Mouse (Mus musculus) midbrain, postnatal 0 days (tissue): ENCODE measurements around the gene Hs6st1. TPM values are rescaled to one million over a fixed set of nuclear protein-coding genes. Genes with fewer than 3 reads are reported as not detected.

Source experiments
- ATAC-seq: fragments of 200-750 bp; cut with Nextera tagmentation; 2 replicates; pipeline ENCODE4 v1.8.0; 2017; ENCODE audit warnings: moderate number of reproducible peaks, mild to moderate bottlenecking, moderate TSS enrichment, moderate library complexity; ENCODE audit not compliant: low FRiP score
- DNase-seq: peaks from one replicate; pipeline ENCODE4 v3.0.0-alpha.2; 2015; ENCODE audit warnings: low spot score
- H3K27ac ChIP-seq: fragments of 300-500 bp; sonication (generic); 2 replicates; pipeline ENCODE4 v1.5.1; 2014; ENCODE audit warnings: low read depth, mild to moderate bottlenecking, low read length, mixed read lengths
- H3K27me3 ChIP-seq: fragments of 300-500 bp; sonication (generic); 2 replicates; pipeline ENCODE4 v1.6.1; 2014; ENCODE audit warnings: low read length, control low read depth, mixed read lengths; ENCODE audit not compliant: insufficient read depth
- H3K36me3 ChIP-seq: fragments of 300-500 bp; sonication (generic); 2 replicates; pipeline ENCODE4 v1.6.1; 2014; ENCODE audit warnings: low read length, control low read depth, mixed read lengths; ENCODE audit not compliant: insufficient read depth
- H3K4me1 ChIP-seq: fragments of 300-500 bp; sonication (generic); 2 replicates; pipeline ENCODE4 v1.6.1; 2014; ENCODE audit warnings: mild to moderate bottlenecking, control low read depth, antibody characterized with exemption, low read length, mixed read lengths; ENCODE audit not compliant: insufficient read depth
- H3K4me2 ChIP-seq: fragments of 300-500 bp; sonication (generic); 2 replicates; pipeline ENCODE4 v1.6.1; 2014; ENCODE audit warnings: low read depth, mild to moderate bottlenecking, low read length, mixed read lengths; ENCODE audit not compliant: poor library complexity, severe bottlenecking
- H3K4me3 ChIP-seq: fragments of 300-500 bp; sonication (generic); 2 replicates; pipeline ENCODE4 v1.5.1; 2014; ENCODE audit warnings: low read depth, mild to moderate bottlenecking, low read length, moderate library complexity
- H3K9ac ChIP-seq: fragments of 300-500 bp; sonication (generic); replicated peaks from 2 replicates; pipeline ENCODE4 v1.6.1; 2014; ENCODE audit warnings: mild to moderate bottlenecking, low read length, moderate library complexity, mixed read lengths; ENCODE audit not compliant: poor library complexity, severe bottlenecking
- H3K9me3 ChIP-seq: fragments of 300-500 bp; sonication (generic); 2 replicates; pipeline ENCODE4 v1.6.1; 2016; ENCODE audit warnings: low read length, control low read depth
- CTCF ChIP-seq: IDR thresholded peaks from 2 replicates; pipeline ENCODE4 v1.5.1; 2016; ENCODE audit warnings: antibody characterized with exemption, mild to moderate bottlenecking
- WGBS: fragments of 180-500 bp; shearing (Covaris S2); extraction: QIAGEN DNeasy Blood & Tissue Kit; methylation state at CpG from one replicate; pipeline ENCODE4 v1.1.7; 2014; 5-methylcytosine and 5-hydroxymethylcytosine counted together
- polyA plus RNA-seq: library from polyadenylated mRNA; unstranded; fragments of >200 nt; fragmentation: Nextera tagmentation; extraction: Ambion mirVana; gene quantifications from 2 replicates; pipeline ENCODE4 v1.2.1, GENCODE M21; 2015
- total RNA-seq: library from RNA; depleted of rRNA; stranded (reverse); fragments of >200 nt; gene quantifications from 2 replicates; pipeline ENCODE4 v1.2.3, GENCODE M21; 2014

Gene Hs6st1
- total and polyA plus RNA-seq, 2 experiments from 2014 or later, result 17.4 to 104 TPM

DNA sequence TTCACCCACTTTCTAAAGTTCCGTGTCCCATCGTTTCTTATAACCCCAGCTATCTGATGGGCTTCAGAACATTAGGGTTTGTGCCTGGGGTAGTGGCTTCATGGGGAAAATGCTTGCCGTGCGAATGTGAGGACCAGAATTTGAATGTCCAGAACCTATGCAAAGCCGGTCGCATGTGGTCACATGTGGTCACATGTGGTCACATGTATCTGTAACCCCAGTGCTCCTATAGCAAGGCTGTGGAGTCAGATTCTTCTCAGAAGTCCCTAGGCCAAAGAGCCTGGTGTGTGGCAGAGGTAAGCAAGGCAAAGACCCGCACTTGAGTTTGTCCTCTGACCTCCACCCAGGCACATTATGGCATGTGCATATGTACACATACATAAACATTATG, 13.2 kb upstream of the Hs6st1 start:
- no peaks in the 10 kb centered on the region for H3K36me3 ChIP-seq
- H3K27ac ChIP-seq, result no peak overlapping the region
- no peak overlapping the region for H3K4me3 ChIP-seq
- no peaks in the 10 kb centered on the region for H3K4me1 ChIP-seq
- 90% methylated on average over 7 of the region's 7 CpGs for WGBS
- DNase-seq, result no peak
- H3K4me2 ChIP-seq, result no peak overlapping the region
- no peaks in the 10 kb centered on the region for H3K9me3 ChIP-seq
- no peaks in the 10 kb centered on the region for H3K27me3 ChIP-seq
- no peak for ATAC-seq
- no peak overlapping the region for H3K9ac ChIP-seq
- TF ChIP-seq CTCF, result no peak

DNA sequence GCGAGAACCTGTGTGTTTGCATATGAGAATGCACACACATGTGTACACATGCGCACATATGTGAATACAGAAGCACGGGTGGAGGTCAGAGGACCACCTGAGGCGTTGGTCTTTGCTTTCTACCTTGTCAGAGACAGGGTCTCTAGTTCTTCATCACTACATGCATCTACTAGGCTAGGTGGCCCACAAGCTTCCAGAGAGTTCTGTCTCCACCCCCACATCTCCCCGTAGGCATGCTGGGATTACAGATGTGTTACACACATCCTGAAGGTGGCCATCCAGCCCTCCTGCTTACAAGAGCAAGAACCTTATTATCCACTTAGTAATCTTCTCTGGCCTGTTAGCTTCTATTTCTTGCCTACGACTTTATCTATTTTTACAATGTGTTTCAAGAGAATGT, 8.8 kb upstream of the Hs6st1 start:
- TF ChIP-seq CTCF, result no peak
- no peaks in the 10 kb centered on the region for H3K9me3 ChIP-seq
- H3K9ac ChIP-seq, result no peak overlapping the region
- 88% methylated on average over 6 of the region's 6 CpGs for WGBS
- H3K27ac ChIP-seq, result no peak overlapping the region
- no peaks in the 10 kb centered on the region for H3K4me1 ChIP-seq
- no peaks in the 10 kb centered on the region for H3K36me3 ChIP-seq
- H3K27me3 ChIP-seq, result no peaks in the 10 kb centered on the region; the same call in 1 of the 2 replicates
- no peak overlapping the region for H3K4me3 ChIP-seq
- DNase-seq, result no peak
- no peak overlapping the region for H3K4me2 ChIP-seq
- no peak for ATAC-seq

DNA sequence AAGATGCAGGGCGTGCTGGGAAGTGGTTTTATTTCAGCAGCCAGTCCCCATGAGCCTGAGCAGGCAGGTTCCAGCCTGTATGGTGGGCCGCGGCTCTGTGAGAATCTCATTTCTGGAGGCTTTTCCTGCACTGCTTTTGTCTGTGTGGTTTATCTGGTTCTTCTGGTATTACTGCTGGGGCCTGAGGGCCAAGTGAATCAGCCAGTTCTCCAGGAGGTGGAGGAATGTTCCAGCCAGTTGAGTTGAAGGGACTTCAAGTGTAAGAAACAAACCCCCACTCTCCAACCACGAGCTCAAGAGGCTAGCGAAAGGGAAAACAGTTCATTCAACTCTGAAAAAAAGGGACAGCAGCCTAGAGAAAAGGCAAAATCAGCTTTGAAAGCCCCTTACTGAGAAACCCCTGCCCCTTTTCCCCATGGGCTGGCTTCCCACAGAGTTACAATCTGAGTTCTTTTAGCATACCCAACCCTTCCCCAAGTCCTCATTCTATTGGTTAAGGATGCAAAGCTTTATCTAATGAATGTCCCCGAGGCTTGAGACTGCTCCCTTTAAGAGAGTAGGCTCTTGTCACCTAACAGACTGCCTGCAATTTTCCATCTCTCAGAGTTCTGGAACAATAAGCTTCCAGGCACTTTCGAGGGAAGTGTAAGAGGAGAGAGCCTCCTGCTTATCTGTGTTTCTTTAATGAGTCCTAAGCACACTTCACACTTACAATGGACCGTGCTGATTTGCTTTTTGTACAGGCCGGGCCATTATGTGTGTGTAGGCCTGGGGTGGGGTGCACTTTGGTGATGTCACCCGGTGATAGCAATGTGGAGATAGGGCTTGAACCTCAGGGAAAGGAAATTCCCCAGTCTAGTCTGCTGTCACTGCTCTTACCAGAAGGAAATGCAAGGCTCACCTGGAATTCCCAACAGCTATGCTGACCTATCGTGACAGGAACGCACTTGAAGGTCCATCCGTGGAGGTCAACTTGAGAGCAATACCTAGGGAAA, 7.9 kb upstream of the Hs6st1 start:
- no peaks in the 10 kb centered on the region; the same call in 1 of the 2 replicates for H3K27me3 ChIP-seq
- H3K36me3 ChIP-seq, result no peaks in the 10 kb centered on the region
- DNase-seq (no peak), ATAC-seq (no peak)
- no peak overlapping the region for H3K4me3 ChIP-seq
- no peak overlapping the region for H3K4me2 ChIP-seq
- TF ChIP-seq CTCF, result no peak
- H3K27ac ChIP-seq, result 0 out of 2 replicates have a peak overlapping the region, but pooled peaks have one; percentile 1
- peaks cover 3% of the 10 kb centered on the region; the same call in 1 of the 2 replicates for H3K4me1 ChIP-seq
- H3K9ac ChIP-seq, result no peak overlapping the region
- no peaks in the 10 kb centered on the region for H3K9me3 ChIP-seq
- 32% methylated on average over 13 of the region's 13 CpGs for WGBS

DNA sequence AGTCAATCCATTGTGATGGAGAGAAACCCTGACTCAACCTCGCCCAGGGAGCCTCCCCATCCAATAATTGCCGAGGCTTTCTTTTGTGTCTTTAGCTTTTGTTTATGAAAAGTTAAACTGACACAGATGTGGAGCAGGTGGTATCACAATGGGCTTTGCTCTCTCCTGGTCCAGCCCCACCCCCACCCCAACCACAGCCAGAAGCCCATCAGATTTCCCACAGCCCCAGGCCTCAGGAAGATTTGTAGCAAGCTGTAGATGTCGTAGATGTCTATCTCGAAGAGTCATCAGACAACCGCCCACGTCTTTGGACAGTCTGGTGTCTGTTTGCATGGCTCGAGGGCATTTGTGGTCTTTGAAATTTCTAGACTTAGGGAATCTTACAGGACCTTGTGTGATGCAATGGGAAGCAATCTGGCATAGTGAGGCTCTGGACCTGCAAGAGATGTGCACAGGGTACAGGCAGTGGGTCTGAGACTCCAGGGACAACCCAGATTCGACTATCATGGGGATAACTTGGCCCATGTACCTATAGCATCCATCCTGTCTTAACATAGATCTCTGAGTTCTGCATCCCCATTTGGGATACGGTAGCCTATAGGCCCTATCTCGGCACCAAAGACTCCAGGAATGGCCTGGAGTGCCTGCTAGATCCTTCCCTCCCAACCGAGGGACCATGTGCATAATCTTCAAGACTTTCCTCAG, 6.8 kb upstream of the Hs6st1 start:
- H3K4me2 ChIP-seq, result no peak overlapping the region
- TF ChIP-seq CTCF, result no peak
- 77% methylated on average over 11 of the region's 11 CpGs for WGBS
- H3K36me3 ChIP-seq, result no peaks in the 10 kb centered on the region
- peaks cover 3% of the 10 kb centered on the region; the same call in 1 of the 2 replicates for H3K4me1 ChIP-seq
- no peak overlapping the region for H3K9ac ChIP-seq
- H3K27me3 ChIP-seq, result no peaks in the 10 kb centered on the region; the same call in 1 of the 2 replicates
- DNase-seq, result no peak
- ATAC-seq, result no peak
- no peak overlapping the region for H3K27ac ChIP-seq
- no peaks in the 10 kb centered on the region for H3K9me3 ChIP-seq
- H3K4me3 ChIP-seq, result no peak overlapping the region

DNA sequence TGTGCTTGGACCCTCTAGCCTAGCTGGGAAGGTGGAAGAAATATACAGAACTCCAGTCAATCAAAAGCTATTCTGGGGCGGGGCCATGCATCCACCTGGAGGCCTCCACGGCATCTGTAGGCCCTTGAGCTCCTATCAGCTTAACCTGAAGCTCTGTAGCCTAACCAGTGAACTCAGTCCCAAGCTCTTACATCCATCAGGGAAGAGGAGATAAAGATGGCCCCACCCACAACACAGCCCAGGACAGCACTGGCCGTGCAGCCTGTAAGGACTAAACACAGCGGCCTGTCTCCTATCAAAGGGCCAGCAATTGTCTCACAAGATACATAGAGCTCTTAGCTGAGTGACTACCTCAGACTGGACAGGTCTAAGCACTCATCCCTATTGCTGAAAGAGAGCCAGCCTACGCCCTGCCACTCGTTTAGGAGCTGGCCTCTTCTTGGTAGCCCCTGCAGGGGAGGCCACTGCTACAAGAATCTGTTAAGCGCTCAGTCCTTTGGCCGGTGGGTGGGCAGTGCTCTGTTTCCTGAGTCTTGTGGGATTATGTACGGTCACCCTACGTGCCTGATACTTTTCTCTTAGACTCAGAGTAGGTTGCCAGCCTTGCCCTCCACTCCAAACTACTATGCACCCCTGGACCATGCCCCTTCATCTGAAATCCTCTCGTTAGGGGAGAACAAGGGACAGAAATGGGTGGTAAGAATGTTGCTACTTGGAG, 6.0 kb upstream of the Hs6st1 start:
- WGBS, result 85% methylated on average over 11 of the region's 11 CpGs
- H3K27ac ChIP-seq, result no peak overlapping the region
- TF ChIP-seq CTCF, result no peak
- H3K9me3 ChIP-seq, result no peaks in the 10 kb centered on the region
- no peaks in the 10 kb centered on the region for H3K36me3 ChIP-seq
- peaks cover 3% of the 10 kb centered on the region; the same call in 1 of the 2 replicates for H3K4me1 ChIP-seq
- no peak for DNase-seq
- H3K9ac ChIP-seq, result no peak overlapping the region
- H3K4me3 ChIP-seq, result no peak overlapping the region
- H3K4me2 ChIP-seq, result no peak overlapping the region
- no peaks in the 10 kb centered on the region; the same call in 1 of the 2 replicates for H3K27me3 ChIP-seq
- no peak for ATAC-seq
